Mouse (Mus musculus) thymus, postnatal 4 days (tissue): ENCODE measurements around the gene Lmf1.
A peak's percentile ranks its signal among the peaks of the same experiment; 100 is the strongest.

Experiments
- DNase-seq: peaks from one replicate; pipeline ENCODE4 v3.0.0; 2021

Lmf1 gene

DNA sequence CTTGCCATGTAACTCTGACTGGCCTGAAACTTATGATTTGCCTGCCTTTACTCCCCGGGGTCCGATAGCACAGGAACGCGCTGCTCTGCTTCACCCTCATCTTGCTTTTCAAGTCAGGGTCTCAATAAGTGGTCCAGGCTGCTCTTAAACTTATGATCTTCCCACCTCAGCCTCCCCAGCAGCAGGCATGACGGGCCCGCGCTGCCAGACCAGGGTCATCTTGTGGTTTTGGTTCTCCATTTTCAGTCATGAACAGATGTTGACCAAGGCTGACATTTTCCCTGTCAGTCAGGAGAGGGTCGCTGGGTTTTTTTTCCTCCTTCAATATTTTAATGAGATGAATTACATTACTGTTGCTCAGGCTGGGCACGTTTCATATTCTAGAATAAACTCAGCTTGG, 66.8 kb downstream of the Lmf1 start:
- DNase-seq = no peak

DNA sequence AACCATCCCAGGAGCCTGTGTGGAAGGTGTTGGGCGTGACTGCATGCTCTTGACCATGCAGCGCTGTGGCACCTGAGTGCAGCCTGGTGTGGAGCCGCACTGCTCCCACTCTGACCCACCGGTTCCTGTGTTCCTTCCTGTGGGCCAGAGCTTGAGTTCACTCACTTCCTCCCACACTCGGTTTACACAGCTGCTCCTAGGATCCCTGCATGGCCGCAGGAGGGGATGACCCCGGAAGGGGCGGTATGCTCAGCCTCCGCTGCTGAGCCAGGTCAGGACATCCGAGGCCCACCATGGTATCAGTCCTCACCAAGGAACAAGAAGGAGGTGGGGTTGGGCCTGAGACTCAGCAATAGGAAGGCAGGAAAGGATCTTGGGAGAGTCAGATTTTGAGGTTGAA, 69.0 kb downstream of the Lmf1 start:
- no peak for DNase-seq

DNA sequence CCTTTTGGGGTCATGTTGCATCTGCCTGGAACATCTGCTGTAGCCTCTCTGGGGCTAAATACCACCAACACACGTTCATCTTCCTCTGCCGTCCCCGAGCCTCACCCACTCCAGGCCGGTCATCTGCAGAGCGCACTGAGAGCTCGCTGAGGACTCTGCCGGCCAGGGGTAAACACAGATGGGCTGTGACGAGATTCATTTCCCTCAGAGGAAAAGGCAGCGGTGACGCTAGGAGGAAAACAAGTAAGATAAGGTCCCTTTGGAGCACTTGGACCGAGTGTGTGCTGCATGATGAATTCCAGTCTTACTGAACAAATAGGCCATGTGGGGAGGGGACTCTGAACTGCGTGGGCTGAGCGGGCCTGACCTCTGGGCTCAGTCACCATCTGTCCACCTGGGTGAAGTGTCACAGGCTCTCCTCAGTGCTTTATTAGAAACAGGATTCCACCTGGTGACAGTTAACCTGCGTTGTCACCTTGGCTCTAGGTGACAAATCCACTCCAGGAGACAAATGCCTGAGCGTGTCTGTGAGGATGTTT, 69.9 kb downstream of the Lmf1 start:
- no peak for DNase-seq

DNA sequence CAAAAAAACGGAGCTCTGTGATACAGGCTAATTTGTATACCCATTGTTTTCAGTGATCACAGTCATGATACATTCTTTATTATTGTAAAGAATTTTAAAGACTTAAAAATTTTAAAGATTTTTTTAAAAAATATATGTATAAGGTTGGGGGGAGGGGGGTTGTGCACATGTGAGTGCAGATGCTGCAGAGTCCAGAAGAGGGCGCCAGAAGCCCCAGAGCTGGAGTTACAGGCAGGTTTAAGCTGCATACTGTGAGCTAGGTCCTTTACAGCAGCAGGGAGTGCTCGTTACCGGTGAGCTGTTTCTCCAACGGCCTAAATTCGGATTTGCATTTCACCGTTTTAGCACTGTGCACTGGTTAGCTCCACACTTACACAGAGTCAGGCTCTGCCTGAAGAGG, 71.8 kb downstream of the Lmf1 start:
- no peak for DNase-seq

DNA sequence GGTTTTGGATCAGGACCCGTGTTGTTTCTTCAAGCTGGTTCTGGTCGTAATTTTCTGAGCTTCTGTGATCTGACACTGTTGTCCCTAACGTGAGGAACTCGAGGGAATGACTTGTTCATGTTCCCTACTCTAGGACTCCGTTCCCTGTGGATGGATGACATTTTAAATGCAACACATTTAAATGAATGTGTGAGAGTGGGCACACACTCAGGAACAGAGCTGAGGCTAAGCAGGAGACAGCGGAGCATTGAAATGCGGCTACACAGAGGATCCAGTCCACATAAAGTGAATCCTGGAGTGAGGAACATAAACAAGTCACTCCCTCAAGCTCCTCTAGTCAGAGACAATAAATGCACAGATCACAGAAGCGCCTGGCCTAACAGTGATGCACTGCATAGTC, 73.4 kb downstream of the Lmf1 start:
- no peak for DNase-seq

DNA sequence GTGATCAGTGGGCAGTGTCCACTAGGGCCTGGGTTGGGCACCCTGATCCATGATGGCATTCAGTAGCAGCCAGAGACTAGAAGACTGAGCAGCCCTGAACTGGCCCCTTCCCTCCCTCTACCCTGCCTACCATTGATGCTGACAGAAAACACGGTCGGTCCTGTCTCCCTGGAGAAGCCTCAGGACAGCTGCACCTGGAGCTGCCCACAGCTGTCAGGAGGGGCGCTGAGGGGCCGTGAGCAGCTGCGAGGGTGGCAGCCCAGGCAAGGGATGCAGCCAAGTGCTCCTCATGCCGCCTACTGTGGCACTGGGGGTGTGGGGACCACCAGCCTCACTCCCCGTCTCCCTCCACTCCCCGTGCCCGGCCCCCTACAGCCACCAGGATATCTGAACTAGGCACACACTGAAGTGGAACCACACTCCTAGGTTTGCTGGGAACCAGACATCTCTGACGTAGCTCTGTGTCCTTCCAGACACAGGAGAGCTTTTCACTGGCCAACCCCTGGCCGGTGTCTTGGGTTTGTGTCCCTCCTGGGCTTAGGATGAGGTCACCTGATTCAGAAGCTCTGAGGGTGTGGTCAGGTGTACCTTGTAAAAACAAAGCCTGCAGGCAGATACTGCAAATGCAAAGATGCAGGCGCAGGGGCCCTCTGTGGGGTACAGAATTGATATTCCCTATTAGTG, 77.4 kb downstream of the Lmf1 start:
- peak; percentile 53 for DNase-seq

DNA sequence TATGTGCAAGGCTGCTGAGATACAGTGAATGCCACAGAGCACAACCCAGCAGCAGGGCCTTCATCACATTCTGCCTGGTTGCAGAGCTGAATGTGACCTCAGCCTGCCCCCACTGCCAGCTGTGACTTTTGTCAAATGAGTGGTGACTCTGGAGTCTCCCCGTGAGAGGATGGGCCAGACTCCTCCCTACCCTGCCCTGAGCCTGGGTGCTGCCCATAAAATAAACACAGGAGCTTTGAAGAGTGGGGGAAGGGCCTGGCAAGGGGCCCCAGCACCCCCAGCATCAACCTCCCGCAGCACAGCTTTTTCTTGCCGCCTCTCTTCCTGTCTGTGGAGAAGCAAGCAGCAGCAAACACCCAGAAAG, 77.9 kb downstream of the Lmf1 start:
- peak; percentile 59 for DNase-seq

DNA sequence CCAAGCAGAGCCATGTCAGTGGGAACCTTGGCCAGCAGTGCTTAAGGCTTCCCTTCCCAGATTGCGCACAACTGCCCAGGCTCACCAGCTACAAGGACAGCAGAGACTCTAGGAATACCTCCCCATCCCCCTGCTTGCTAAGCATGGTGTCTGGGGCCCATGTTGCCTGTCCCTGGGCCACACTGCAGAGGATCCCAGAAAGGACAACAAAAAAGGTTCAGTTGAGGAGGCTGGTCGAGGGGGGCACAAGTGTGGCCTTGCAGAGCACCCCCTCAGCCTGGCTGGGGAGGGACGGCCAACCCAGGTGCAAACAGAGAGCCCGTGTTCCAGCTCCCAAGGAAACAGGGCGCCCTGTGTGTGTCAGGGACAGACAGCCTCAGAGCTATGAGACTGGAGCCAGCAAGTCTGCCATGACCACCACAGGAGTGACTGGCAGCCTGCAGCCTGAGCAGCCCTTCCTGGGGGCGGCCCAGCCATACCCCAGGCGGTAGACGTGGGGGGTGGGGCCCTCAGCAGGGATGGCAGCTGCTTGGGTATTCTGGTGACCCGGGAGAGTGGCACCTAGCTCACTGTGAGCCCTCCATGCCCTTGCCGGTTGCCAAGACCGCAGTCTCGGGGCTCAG, 84.4 kb downstream of the Lmf1 start:
- peak; percentile 41 for DNase-seq

DNA sequence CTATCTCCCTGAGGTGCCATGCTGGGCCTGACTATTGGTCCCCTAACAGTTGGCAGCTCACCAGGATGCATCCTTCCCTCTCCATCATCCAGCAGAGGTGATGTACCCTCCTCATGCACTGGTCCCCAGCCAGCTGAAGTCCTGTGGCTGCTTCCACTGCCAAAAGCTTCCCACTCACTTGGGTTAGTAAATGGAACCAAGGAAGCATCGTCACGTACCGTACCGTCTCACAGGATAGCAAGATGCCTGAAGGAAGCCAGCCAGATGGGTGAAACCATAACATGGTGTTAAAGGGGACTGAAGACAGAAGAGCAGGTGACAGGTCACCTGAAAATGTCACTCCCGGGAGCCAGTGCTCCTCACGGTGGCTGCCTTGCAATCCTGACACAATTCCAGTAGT, 86.6 kb downstream of the Lmf1 start:
- no peak for DNase-seq

DNA sequence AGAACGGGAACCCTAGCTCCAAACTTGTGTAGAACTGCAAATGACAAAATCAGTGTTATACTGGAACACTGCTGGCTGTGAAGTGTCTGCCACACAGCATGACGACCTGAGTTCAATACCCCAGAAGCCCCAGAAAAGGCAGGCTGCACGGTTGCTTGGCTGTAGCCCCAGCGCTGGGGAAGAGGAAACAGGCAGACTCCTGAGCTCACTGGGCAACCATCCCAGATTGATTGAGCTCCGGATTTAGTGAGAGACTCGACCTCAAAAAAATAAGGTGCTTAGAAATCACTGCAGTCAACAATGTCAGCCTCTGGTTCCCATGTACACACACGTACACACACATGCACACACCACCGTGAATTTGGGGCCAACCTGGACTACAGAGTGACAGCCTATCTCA, 87.0 kb downstream of the Lmf1 start:
- DNase-seq = no peak

DNA sequence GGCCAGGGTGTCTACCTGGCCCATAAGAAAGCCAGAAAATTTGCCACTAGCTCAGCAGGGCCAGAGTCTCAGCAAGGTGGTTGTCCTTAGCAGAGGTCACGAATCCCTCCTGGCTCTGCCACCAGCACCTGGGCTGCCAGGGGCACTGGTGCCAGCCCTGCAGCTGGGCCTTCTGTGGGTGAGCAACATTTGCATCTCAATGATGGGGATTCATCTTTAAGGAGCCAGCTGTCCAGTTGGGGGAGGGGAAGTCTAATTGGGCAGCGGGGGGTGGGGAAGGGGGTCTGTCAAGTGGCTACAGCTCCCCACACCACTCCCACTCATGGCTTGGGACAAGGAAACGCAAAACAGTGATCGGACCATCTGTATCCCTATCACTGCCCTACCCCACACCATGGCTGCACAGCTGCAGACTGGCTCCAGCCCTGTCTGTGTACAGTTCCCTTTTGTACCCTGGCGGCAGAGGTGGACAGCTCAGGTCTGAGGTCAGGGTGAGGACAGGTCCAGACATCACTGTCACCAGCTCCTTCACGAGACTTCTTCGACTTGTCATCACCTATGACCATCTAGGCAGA, 89.7 kb downstream of the Lmf1 start:
- no peak for DNase-seq

DNA sequence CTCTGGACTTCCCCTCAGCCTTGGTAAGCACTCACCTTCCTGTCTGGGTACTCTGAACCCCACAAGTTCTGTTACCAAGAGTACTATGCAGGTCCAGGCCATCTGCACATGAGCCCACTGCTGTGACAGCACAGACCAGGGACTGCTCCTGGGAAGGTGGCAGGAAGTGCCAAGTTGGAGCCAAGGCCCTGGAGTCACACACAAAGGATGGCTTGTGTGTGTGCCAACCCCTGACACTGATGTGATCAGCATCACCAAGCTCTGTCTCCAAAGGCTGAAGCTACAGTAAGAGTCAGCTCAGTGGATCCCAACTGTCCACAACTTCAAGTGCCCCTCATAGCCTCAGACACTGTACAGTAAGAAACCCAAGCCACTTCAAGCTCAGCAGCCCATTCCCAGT, 94.1 kb downstream of the Lmf1 start:
- DNase-seq = no peak

DNA sequence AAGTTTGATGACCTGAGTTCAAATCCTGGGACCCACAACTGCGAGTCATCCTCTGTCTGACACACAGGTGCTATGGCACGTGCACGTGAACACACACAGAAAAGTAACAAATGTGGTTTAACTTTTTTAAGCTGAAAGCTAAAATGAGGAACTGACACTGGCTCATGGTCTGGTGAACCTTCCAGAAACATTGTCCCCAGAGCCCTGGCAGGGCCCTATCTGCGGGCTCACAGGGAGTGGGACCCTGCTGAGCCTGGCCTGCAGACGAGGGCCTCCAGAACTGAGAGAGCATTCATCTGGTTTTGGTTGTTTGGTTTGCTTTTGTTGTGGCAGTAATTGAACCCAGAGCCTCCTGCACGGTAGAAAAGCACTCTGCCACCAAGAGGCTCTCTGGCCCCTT, 99.1 kb downstream of the Lmf1 start:
- no peak for DNase-seq

DNA sequence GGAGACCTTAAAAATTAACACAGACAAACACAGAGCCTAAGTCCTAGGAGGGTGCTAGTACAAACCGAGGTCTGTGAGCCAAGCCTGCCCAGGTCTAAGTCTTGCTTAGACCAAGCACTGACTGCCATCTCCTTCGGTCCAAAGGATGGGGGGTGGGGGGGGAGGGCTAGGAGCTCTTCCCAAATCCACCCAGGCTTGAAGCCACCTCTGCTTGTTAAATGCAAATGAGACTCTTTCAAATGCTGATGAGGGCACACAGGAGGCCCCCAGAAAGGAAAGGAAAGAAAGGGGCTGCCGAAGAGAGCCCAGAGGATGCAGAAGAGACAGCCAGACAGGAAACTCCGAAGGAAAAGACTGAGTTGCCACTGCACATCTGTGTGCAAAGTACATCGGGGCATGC, 100.9 kb downstream of the Lmf1 start:
- no peak for DNase-seq

DNA sequence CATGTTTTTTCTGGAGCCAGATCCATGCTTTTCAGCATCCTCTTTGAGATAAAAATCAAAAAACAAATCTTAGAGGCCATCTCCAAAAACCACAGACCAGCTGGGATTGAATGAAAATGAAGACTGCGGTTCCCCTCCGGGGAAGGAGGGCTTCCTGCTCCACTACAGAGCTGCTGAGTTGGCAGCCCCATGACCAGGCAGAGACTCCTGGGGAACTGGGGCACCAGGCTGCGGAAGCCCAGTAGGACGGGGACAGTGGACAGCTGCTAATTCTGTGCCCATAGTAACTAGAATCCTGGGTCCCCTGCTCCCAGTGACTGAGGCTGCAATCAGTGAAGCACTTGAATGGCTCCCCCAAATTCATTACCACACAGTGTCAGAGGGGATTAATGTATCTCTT, 102.8 kb downstream of the Lmf1 start:
- DNase-seq = no peak

DNA sequence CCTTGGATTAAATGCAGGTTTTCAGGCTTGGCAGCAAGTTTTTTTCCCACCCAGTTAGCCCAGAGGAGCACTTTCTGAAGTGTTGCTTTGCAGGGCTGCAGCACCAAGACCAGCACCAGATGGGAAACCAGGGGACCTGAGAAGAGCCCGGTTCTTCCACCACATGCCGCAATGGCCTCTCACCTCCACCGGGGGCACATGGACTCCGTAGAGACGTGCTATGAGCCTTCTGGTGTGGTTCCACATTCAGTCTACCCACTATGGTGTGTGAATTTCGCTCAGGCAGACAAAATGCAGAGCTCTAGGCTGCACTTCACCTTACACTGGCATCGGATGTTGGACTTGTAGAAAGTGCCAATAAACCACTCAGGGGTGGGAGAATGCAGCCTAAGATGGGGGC, 107.4 kb downstream of the Lmf1 start:
- peak; percentile 64 for DNase-seq

DNA sequence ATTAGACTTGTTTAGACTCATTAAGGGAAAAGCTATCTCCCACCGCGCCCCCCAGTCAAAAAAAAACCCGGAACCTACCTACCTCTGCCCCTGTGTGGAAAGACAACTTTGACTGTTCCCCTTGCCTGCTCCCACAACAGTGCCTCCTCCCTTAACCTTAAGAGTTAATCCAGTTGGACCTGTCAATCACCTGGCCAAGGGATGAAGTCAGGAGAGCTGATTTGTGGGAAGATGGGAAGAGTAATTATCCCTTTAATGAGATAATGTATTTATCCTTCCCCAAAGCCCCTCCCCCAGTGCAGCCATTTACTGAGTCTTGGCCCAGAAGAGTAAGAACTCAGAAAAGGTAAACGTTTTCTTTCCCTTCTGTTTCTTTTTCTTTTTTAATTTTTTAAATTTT, 110.0 kb downstream of the Lmf1 start:
- no peak for DNase-seq

DNA sequence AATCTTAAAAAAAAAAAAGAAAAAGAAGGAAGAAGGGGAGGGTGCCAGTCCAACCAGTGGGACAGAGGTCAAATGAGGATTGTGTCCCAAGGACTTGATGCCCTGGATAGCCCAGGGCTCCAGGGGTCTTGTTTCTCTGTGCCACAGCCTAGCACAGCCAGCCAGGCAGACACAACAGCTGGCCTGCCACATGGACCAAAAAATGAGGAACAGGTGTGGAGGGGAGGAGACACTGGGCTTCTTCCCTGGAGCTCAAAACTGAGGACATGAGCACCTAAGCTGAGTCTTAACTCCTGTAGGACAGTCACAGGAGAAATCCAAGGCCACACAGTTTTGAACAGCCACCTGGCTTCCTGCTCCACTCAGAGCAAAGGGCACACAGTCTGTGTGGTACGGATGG, 117.4 kb downstream of the Lmf1 start:
- DNase-seq = no peak

DNA sequence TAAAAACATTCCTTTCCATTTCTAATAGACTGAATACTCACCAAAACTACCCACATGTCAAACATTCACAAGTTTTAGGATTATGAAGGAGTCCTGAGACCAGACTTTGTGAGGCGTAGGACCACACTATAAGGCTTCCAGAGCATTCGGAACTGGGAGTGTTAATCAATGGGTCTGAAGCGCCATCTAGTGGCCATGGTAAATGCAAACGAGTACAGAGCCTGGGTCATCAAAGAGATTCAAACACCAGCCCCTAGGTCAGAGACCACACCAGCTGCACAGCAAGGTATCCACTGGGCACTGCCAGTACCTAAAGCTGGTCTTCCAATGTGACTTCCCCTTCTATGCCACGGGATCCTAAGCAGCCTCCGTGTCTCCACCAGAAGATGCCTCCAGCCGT, 119.6 kb downstream of the Lmf1 start:
- peak; percentile 84 for DNase-seq

DNA sequence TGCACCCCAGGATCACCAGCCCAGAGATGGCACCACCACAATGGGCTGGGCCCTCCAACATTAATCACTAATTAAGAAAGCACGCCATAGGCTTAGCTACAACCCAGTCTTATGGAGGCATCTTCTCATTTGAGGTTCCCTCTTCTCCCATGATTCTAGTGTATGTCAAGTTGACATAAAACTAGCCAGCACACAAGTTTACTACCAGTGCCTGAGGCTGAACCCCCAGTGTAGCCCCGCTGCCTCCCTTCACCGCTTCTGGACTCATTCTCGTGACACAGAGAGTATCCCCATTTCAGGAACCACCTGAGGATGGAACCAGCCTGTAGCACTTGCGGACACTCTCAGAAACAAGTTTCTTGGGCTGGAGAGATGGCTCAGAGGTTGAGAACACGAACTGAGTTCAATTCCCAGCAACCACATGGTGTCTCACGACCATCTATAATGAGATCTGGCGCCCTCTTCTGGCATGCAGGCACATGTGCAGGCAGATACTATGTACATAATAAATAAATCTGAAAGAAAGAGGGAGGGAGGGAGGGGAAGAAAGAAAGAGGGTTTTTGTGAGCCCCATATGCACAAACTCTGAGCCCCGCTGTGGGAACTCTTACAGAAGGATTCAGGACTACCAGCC, 122.1 kb downstream of the Lmf1 start:
- DNase-seq = peak; percentile 55

DNA sequence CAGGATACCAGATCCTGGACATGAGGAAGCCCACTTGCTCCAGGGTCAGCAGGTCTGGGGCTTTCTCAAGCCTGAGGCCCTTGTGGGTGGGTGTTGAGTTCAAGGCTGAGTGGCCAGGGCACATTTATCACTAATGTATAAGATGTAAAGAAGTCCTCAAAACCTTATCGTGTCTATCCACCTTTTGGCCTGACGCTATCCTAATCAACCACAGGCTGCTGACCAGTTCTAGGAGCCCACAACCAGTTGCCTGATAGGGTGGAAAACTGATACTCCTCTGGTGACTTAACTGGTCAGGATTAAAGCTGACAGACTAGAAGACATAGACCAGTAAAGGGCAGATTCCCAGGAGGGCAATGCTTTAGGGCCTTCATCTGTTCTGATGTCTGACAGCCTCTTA, 131.1 kb downstream of the Lmf1 start:
- no peak for DNase-seq

DNA sequence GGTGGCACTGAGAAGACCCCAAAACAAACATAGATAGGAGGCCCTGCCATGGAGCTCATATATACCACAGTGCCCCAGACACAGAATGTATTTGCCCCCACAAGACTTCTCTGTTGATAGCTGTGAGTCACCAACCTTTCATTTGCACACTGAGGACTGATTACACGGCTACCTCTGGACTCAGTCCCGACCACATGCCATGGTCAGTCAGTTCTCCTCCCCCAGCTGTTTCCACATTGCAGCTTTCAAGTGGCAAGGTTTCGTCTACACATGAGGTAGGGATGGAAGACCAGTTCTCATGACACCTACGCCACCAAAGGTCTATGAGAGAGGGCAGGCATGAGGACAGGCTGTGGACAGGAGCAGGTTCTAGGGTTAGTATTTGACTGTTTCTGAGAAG, 132.3 kb downstream of the Lmf1 start:
- DNase-seq = no peak
